Mouse (Mus musculus): ENCODE measurements around the gene Klf1.

The Klf1 gene

GRCm38 (mm10) chr8:84935489-84935888, 33.8 kb downstream of the Klf1 start:
- in situ Hi-C loops (cut with MboI, MseI) = no loop called here

GRCm38 (mm10) chr8:84936041-84936961, 34.6 kb downstream of the Klf1 start:
- in situ Hi-C loops (cut with MboI, MseI) = no loop called here

- in situ Hi-C loops (cut with MboI, MseI) = no loop called here
Measured at GRCm38 (mm10) chr8:84936962-84937546, 35.3 kb downstream of the Klf1 start, which contains the start of gene Mast1. TSS of gene Mast1 (minus strand) at chr8:84937359.

GRCm38 (mm10) chr8:84937620-84938485, 36.1 kb downstream of the Klf1 start:
- in situ Hi-C loops (cut with MboI, MseI) = no loop called here

GRCm38 (mm10) chr8:84943699-84944098, 42.0 kb downstream of the Klf1 start:
- in situ Hi-C loops (cut with MboI, MseI) = no loop called here

GRCm38 (mm10) chr8:84944478-84945160, 42.9 kb downstream of the Klf1 start:
- in situ Hi-C loops (cut with MboI, MseI) = no loop called here

GRCm38 (mm10) chr8:84945235-84945632, 43.5 kb downstream of the Klf1 start:
- in situ Hi-C loops (cut with MboI, MseI) = no loop called here

GRCm38 (mm10) chr8:84945633-84946527, 44.2 kb downstream of the Klf1 start:
- in situ Hi-C loops (cut with MboI, MseI) = no loop called here

GRCm38 (mm10) chr8:84946528-84947240, 45.0 kb downstream of the Klf1 start, which contains the start of gene Rtbdn:
TSS of gene Rtbdn (plus strand) at chr8:84946991.
- in situ Hi-C loops (cut with MboI, MseI) = no loop called here

GRCm38 (mm10) chr8:84947241-84947545, 45.5 kb downstream of the Klf1 start:
- in situ Hi-C loops (cut with MboI, MseI) = no loop called here

- in situ Hi-C loops (cut with MboI, MseI) = no loop called here
Measured at GRCm38 (mm10) chr8:84949753-84950152, 48.0 kb downstream of the Klf1 start.

GRCm38 (mm10) chr8:84952612-84953255, 51.0 kb downstream of the Klf1 start:
- in situ Hi-C loops (cut with MboI, MseI) = no loop called here

All from regulatory T cell (primary cell).